Mouse (Mus musculus): ENCODE measurements at regions not wholly inside any gene's neighbourhood (a gene's known extent, or its start where the extent isn't known, plus 50 kb on each side); places are given as distances from the start of the nearest gene placed in this dataset.

DNA sequence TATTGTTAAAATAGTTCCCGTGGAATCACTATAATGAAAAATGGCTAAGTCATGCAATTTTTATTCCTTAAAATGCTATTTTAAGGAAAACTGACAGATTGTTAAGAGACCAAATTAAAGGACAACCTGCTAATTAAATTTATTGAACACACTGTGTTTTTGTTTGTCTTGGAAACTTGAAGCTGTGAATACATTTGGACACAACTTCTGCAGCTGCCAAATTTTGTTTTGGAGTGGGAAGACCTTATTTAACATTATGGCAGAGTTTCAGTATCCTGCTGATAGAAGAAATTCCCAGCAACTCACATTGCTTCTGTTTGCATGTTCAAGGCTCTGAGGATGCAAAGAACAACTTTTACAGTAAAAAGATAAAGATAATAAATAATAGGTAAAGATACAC is 301.6 kb upstream of the 1700015G11Rik start:
- no peak for DNase-seq

DNA sequence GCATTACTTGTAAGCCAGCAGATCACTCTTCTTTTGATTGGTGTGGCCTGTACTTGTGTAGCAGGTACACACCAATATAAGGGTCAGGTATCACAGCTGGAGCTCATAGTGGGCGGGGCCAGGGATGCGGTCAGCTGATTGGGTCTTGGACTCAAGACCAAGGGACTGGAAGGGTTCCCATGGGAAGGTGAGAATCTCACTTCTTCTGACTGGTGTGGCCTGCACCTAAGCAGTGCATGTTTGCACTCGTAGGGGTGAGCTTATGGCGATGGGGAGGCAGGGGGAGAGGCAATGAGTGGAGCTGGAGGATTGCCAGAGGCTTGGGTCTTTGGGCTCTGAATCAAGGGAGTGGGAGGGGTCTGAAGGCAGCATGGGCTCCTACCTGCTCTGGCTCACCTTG is 262.7 kb upstream of the 1700015G11Rik start:
- peak; percentile 66 for DNase-seq

DNA sequence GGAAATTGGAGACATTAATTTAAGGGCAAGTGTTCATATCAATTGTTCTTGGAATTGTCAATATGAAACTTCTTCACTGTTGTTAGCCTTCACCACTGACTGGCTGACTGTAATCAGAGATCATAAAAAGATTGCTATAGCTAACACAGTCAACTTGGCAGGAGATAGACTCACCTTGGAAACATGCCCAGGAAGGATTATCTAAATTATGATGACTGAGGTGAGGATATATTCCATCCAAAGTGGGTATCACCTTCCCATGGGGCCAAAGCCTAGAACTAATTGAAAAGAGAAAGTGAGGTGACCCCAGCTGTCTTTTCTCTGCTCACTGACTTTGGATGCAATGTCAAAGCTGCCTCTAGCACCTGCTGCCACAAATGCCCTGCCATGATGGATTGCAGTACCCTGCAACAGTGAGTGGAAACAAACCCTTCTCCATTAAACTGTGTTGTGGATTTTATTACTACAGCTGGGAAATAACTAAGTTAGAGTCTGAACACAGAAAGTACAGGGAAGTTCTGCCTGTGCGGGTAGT is 240.9 kb upstream of the 1700015G11Rik start:
- DNase-seq, result no peak

DNA sequence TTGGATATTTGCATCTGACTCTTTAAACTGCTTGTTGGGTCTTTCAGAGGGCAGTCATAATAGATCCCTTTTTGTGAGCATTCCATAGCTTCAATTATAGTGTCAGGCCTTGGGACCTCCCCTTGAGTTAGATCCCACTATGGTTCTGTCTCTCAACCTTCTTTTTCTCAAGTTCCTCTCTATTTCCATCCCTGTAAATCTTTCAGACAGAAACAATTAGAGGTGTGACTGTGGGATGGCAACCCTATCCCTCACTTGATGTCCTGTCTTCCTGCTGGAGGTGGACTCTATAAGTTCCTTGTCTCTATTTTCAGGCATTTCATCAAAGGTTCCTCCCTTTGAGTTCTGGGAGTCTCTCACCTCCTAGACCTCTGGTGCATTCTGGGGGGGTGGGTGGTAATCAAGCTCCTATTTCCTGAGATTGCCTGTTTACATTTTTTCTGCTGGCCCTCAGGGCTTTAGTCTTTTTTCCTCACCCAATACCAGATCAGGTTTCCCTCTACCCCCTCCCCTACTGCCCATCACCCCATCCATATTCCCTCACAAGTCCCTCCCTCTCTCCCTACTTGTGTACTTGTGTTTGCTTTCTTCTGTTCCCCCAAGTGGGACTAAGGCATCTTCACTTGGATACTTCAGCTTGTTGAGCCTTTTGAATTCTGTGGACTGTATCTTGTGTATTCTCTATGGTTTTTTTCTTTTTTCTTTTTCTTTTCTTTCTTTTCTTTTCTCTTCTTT is 237.1 kb upstream of the 1700015G11Rik start:
- DNase-seq, result no peak

All from heart, adult 11 months (tissue).